Mouse (Mus musculus): ENCODE measurements around the gene Ceacam2. TPM values are rescaled to one million over a fixed set of nuclear protein-coding genes. Genes with fewer than 3 reads are reported as not detected.
"Not testable (repeated sequence)": the region's sequence is repeated elsewhere in the genome, so short reads cannot be mapped to it uniquely, and the experiment has no call there.

Ceacam2 gene
- under 1 TPM; 0.39 to 0.81 (median 0.64) TPM for total RNA-seq (2022)

- DNase-seq (ENCODE audit: low spot score in 2 of 2) = not testable (repeated sequence)
These were observed at the start of gene Ceacam2 for GRCm38 (mm10) chr7:25539376-25539907. Ceacam2 (minus strand) TSS chr7:25539857.

GRCm38 (mm10) chr7:25585351-25586204 is 45.9 kb upstream of the Ceacam2 start:
- no peak for DNase-seq (ENCODE audit: low spot score in 2 of 2)

- DNase-seq (ENCODE audit: low spot score in 2 of 2) = no peak
These were observed 45.0 kb upstream of the Ceacam2 start for GRCm38 (mm10) chr7:25584651-25585050.

- DNase-seq (ENCODE audit: low spot score in 2 of 2) = no peak
These were observed 42.7 kb upstream of the Ceacam2 start for GRCm38 (mm10) chr7:25582301-25582810.

- no peak for DNase-seq (ENCODE audit: low spot score in 2 of 2)
These were observed 39.8 kb upstream of the Ceacam2 start for GRCm38 (mm10) chr7:25579441-25579840.

GRCm38 (mm10) chr7:25576793-25577437 is 37.3 kb upstream of the Ceacam2 start:
- DNase-seq (ENCODE audit: low spot score in 2 of 2) = not testable (repeated sequence)

GRCm38 (mm10) chr7:25576308-25576707 is 36.7 kb upstream of the Ceacam2 start:
- DNase-seq (ENCODE audit: low spot score in 2 of 2) = not testable (repeated sequence)

GRCm38 (mm10) chr7:25575870-25576269 is 36.2 kb upstream of the Ceacam2 start:
- no peak for DNase-seq (ENCODE audit: low spot score in 2 of 2)

GRCm38 (mm10) chr7:25575105-25575504 is 35.4 kb upstream of the Ceacam2 start:
- DNase-seq (ENCODE audit: low spot score in 2 of 2) = no peak

GRCm38 (mm10) chr7:25573806-25574205 is 34.1 kb upstream of the Ceacam2 start:
- DNase-seq (ENCODE audit: low spot score in 2 of 2) = not testable (repeated sequence)

- no peak for DNase-seq (ENCODE audit: low spot score in 2 of 2)
These were observed 29.1 kb upstream of the Ceacam2 start for GRCm38 (mm10) chr7:25568721-25569120.

- not testable (repeated sequence) for DNase-seq (ENCODE audit: low spot score in 2 of 2)
These were observed 1.8 kb upstream of the Ceacam2 start for GRCm38 (mm10) chr7:25541464-25541863.

GRCm38 (mm10) chr7:25539954-25540353 is 297 bp upstream of the Ceacam2 start:
- not testable (repeated sequence) for DNase-seq (ENCODE audit: low spot score in 2 of 2)

- no peak for DNase-seq (ENCODE audit: low spot score in 2 of 2)
These were observed 8.8 kb downstream of the Ceacam2 start for GRCm38 (mm10) chr7:25530837-25531236.

- not testable (repeated sequence) for DNase-seq (ENCODE audit: low spot score in 2 of 2)
These were observed 23.4 kb downstream of the Ceacam2 start for GRCm38 (mm10) chr7:25516070-25516777.

GRCm38 (mm10) chr7:25515667-25516066 is 24.0 kb downstream of the Ceacam2 start:
- DNase-seq (ENCODE audit: low spot score in 2 of 2) = not testable (repeated sequence)

- no peak for DNase-seq (ENCODE audit: low spot score in 2 of 2)
These were observed 29.7 kb downstream of the Ceacam2 start for GRCm38 (mm10) chr7:25509925-25510324.

- no peak for DNase-seq (ENCODE audit: low spot score in 2 of 2)
These were observed 45.0 kb downstream of the Ceacam2 start for GRCm38 (mm10) chr7:25494649-25495048.

- not testable (repeated sequence) for DNase-seq (ENCODE audit: low spot score in 2 of 2)
These were observed 49.0 kb downstream of the Ceacam2 start for GRCm38 (mm10) chr7:25490698-25491097.

GRCm38 (mm10) chr7:25489382-25489781 is 50.3 kb downstream of the Ceacam2 start:
- DNase-seq (ENCODE audit: low spot score in 2 of 2) = not testable (repeated sequence)

GRCm38 (mm10) chr7:25486186-25486585 is 53.5 kb downstream of the Ceacam2 start:
- DNase-seq (ENCODE audit: low spot score in 2 of 2) = no peak

All from left cerebral cortex, adult 8-10 months (tissue).